Mouse (Mus musculus) heart, adult 18-20 months (tissue): ENCODE data around the gene Tfcp2l1. TPM values are rescaled to one million over a fixed set of nuclear protein-coding genes. Genes with fewer than 3 reads are reported as not detected.

ENCODE experiments used
- DNase-seq, 2 experiments: peaks; one replicate each; pipeline ENCODE4 v3.0.0; 2021 to 2022; ENCODE audit warnings: mixed read lengths in 1 of 2
- total RNA-seq, 2 experiments: library from RNA; stranded (reverse); gene quantifications; 2 replicates each; pipeline ENCODE4 v1.2.3; 2021

The Tfcp2l1 gene
- total RNA-seq, 2 experiments from 2014 or later, result 0.37 to 0.85 TPM

GRCm38 (mm10) chr1:118650771-118651080 is 23.0 kb downstream of the Tfcp2l1 start:
- DNase-seq, result no peak

- DNase-seq, result no peak
These were observed 31.0 kb downstream of the Tfcp2l1 start for GRCm38 (mm10) chr1:118658716-118659115.

- no peak for DNase-seq
These were observed 33.2 kb downstream of the Tfcp2l1 start for GRCm38 (mm10) chr1:118660880-118661465.

GRCm38 (mm10) chr1:118663062-118663461 is 35.3 kb downstream of the Tfcp2l1 start:
- no peak for DNase-seq

DNA sequence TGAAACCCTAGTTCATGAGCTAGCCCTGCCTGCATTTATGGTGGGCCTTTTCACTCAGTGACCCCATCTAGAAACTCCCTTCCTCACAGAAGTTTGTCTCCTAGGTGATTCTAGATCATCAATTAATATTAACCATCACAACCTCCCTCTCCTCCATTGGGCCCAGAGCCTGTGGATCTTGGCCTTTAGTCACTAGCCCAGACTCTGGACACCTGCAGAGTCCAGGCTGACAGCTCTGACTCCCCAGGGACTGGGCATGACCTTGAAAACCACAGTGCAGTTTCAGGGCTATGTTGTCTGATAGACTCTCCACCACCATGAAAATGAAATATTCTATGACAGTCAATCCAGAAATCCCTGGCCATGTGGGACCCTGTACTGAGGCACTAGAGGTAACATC is 39.8 kb downstream of the Tfcp2l1 start:
- no peak for DNase-seq

DNA sequence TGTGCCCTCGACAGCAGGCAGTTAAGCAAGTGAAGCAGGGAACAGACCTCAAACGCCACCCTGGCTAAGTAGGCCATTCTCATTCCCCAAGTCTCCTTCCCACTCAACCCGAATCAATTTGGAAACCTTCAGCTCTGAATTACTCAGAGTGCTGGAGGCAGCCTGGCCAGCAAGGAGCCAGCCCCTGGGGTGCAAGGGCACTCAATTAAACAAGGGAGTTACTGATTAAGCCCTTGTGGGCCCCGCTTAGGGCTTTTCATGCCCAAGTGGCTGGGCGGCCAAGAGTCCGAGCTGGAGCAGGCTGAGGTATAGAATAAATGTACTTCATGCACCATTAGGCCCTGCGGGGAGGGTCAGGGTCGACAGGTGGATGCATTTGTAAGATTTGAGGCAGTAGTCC is 44.5 kb downstream of the Tfcp2l1 start:
- DNase-seq, result no peak

DNA sequence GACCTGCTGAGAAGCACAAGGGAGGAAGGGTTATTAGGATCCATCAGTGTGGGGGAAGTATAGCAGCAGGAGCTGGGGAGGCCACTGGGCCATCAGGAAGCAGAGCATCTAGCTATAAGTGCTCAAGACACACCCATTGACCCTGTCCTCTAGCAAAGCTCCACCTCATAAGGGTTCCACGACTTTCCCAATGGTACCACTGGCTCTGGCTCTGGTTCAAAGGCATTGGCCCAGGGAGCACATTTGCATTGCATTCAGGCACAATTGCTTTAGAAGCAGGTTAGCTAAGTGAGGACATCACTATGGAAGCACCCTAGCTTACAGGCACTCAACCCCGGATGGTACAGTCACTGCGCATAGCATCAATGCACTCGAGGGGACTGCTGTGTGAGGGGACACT is 46.4 kb downstream of the Tfcp2l1 start:
- no peak for DNase-seq

- DNase-seq, result no peak
These were observed 54.2 kb downstream of the Tfcp2l1 start for GRCm38 (mm10) chr1:118681980-118682379.

DNA sequence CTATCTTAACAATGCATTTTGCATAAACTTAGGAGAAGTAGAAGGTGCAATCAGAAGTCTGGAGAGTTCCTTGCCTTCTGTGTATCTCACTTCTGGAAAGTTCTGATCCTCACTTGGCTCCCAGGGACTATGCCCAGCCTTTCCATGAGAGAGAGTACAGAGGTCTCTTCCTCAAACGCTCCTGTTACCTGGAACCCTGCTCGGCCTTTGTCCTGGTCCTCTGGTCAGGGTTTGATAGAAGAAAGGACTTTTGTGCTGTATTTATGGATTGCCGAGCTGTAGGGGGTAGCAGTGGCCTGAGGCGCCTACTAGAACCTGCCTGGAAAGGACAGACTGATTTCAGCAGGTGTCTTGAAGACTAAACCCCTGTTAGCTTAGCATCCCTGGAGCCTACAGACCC is 55.9 kb downstream of the Tfcp2l1 start:
- DNase-seq, result no peak

GRCm38 (mm10) chr1:118687726-118688125 is 60.0 kb downstream of the Tfcp2l1 start:
- DNase-seq, result no peak

- DNase-seq, result no peak
These were observed 62.1 kb downstream of the Tfcp2l1 start for GRCm38 (mm10) chr1:118689830-118690229.

DNA sequence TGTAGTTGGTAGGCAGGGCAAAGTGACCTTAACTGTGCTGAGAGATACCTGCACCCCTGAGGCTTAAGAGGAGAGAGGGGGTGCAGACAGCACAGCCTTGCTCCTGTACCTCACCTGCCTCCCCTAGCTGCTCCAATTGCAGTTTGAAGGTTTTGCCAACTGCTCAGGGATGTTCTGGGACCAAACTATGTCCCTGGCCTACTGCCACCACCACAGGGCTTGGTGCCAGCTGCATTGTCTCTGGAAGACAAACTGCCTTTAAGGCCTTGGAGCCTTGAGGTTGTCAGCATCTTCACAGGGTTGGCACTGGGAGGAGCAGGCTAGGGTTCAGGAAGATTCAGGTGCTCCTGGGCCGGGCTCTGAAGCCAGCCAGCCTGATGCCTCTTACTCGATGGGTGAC is 66.7 kb downstream of the Tfcp2l1 start:
- DNase-seq, result peak in 1 of 2 experiments; percentile 15

GRCm38 (mm10) chr1:118697906-118698305 is 70.2 kb downstream of the Tfcp2l1 start:
- DNase-seq, result no peak

DNA sequence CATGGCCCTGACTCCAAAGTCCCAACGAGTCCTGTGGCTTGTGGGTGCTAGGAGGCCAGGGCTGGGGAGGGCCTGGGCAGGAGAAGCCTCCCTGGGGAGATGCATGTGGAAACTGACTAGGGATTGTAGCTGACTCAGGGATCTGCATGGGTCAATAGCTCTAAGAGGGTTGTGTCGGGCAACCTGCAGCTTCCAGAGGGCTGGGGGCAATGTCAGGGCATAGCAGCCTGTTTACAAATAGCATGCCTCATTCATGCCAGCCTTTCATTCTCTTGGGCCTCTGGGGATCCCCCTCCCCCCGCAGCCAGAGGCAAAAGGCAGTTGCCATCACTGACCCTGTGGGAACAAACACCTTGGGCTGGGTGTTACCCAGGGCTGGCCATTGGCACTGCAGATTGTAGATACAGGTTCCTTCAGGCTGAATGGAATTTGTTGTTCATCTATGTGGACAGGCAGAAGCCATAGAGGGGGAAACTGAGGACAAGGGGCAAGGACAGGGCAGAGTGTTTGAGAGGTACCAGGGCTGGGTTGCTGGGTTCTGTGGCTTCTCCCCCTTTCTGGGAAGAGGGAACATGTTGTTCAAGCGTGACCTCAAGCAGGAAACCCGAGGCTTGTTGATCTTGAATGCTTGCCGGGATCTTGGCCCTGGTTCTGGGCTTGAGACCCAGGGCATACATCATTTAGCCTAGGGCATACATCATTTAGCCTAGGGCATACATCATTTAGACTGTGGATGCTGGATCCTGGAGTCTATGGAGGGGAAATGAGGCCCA is 71.6 kb downstream of the Tfcp2l1 start:
- DNase-seq, result peak in 1 of 2 experiments; percentile 5

DNA sequence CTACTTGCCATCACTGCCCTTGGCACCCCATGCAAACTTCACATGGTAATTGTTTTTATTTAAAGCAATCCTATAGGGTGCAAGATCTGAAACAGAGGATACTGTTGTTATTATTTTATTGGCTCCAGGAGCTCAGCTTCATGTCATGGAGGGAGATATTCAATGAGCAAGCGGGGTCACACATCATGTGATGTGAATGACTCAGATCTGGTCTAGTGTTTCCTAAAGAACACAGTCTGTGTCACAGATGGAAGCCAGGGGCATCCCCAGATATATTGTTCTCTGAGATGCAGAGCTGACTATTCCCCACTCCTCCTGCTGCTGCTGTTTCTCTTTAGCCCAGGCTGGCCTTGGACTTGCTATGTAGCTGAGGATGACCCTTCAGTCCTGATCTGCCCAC is 72.2 kb downstream of the Tfcp2l1 start:
- DNase-seq, result no peak

GRCm38 (mm10) chr1:118711606-118712005 is 83.9 kb downstream of the Tfcp2l1 start:
- DNase-seq, result no peak

DNA sequence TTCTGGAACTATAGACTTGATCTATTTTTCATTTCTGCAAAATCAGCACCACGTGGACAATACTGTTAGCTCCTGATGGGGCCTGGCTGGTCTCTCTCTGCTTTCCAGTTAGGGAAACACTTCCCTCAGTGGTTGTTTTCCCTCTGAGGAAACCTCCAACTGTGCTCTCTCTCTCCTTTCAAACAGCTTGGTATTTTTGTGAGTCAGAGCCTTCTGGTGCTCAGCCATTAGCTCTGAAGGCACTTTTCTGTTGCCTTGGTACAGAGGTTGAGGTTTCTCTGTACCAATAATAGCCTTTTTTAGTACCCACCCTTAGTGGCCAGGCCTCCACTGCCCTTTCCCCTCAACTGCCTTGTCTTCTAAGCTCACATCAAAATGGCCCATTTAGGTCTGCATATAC is 88.5 kb downstream of the Tfcp2l1 start:
- no peak for DNase-seq

GRCm38 (mm10) chr1:118718055-118718454 is 90.3 kb downstream of the Tfcp2l1 start:
- peak in 1 of 2 experiments; percentile 6 for DNase-seq

GRCm38 (mm10) chr1:118719699-118720098 is 92.0 kb downstream of the Tfcp2l1 start:
- DNase-seq, result no peak

GRCm38 (mm10) chr1:118720474-118721095 is 92.8 kb downstream of the Tfcp2l1 start:
- no peak for DNase-seq

- no peak for DNase-seq
These were observed 99.3 kb downstream of the Tfcp2l1 start for GRCm38 (mm10) chr1:118727075-118727474.

DNA sequence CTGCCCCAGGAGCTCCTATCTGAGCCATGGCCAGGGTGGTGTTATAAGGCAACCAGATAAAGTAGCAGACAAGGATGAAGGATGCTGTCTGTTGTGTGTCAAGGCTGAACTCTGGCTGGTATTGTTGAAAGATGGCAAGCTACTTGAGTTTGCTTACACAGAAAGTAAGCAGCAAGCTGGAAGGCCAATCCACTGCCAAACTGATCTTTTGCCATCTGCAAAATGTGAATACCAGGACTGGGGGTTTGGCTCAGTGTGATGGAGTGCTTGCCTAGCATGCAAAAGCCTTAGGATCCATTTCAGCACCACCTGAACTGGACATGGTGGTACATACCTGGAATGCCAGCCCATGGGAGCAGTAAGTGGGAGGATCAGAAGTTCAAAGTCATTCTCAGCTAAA is 101.1 kb downstream of the Tfcp2l1 start:
- no peak for DNase-seq
